Mouse (Mus musculus) erythroblast, embryonic 14.5 days (primary cell): Measurements from ENCODE around the gene Rnase10. TPM values are rescaled to one million over a fixed set of nuclear protein-coding genes. Genes with fewer than 3 reads are reported as not detected.
"Not testable (repeated sequence)": the region's sequence is repeated elsewhere in the genome, so short reads cannot be mapped to it uniquely, and the experiment has no call there.

Experiments
- H3K27me3 ChIP-seq: 2 replicates; pipeline ENCODE4 v1.6.1; 2012; ENCODE audit warnings: inconsistent platforms; ENCODE audit not compliant: control insufficient read depth
- H3K36me3 ChIP-seq: 2 replicates; pipeline ENCODE4 v1.6.1; 2012; ENCODE audit warnings: mild to moderate bottlenecking, inconsistent platforms; ENCODE audit not compliant: control insufficient read depth
- H3K4me1 ChIP-seq: 2 replicates; pipeline ENCODE4 v1.6.1; 2012; ENCODE audit warnings: inconsistent platforms; ENCODE audit not compliant: control insufficient read depth
- H3K4me3 ChIP-seq: replicated peaks from 2 replicates; pipeline ENCODE3; 2012; ENCODE audit warnings: moderate library complexity, mild to moderate bottlenecking, inconsistent platforms
- H3K9me3 ChIP-seq: 2 replicates; pipeline ENCODE4 v1.6.1; 2012; ENCODE audit warnings: low read length, inconsistent platforms, mixed read lengths; ENCODE audit not compliant: control insufficient read depth
- GATA1 ChIP-seq: IDR thresholded peaks from 2 replicates; pipeline ENCODE4 v1.6.1; 2012; ENCODE audit warnings: low read length, inconsistent platforms, mixed read lengths
- TAL1 ChIP-seq: IDR thresholded peaks from 3 replicates; pipeline ENCODE4 v1.6.1; 2012; ENCODE audit warnings: low read length, inconsistent platforms, mixed read lengths
- polyA plus RNA-seq: library from polyadenylated mRNA; stranded (reverse); fragments of >175 nt; gene quantifications from 2 replicates; pipeline ENCODE4 v1.2.3, GENCODE M21; 2012

Gene Rnase10
- polyA plus RNA-seq: not detected in 2 replicates

GRCm38 (mm10) chr14:51007152-51007801, at the start of gene Rnase10:
TSS of gene Rnase10 (plus strand) at chr14:51007751.
- H3K9me3 ChIP-seq: peaks cover 1% of the 10 kb centered on the region; the same call in 1 of the 2 replicates
- H3K27me3 ChIP-seq: no peaks in the 10 kb centered on the region
- H3K4me3 ChIP-seq: no peak within 1 kb of the TSS
- no peak for TF ChIP-seq TAL1
- no peak for TF ChIP-seq GATA1
- H3K36me3 ChIP-seq: no peaks in the 10 kb centered on the region
- H3K4me1 ChIP-seq: no peaks in the 10 kb centered on the region

DNA sequence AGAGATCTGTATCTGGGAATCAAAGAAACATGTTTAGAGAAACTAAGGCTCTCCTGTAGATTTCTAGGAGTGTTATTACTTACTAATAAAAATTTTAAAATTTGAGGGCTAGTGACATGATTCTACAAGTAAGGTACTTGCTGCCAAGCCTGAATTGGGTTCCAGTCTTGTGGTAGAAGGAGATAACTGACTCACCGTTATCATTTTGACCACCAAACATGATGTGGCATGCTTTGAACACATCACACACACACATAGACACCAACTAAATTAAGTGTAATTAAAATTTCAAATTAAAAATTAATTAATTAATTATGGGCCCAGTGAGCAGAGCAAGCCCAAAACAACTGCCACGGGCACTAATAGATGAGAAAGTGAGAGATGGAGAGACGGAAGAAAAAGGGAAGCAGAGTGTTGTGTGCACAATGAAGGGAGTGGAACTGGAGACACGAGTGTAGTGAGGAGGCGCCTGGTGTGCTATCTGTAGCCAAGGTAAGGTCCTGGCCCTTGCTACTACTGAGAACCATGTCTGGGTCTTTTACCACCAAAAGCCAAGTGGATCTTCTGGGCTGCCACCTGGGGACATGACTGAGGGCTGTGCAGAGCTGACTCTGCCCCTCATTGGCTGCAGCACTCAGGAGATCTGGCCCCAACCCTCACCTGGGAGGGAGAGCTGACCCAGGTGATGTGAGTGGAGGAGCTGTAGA, 49.1 kb upstream of the Rnase10 start:
- H3K4me3 ChIP-seq, H3K27me3 ChIP-seq, H3K9me3 ChIP-seq, H3K36me3 ChIP-seq, H3K4me1 ChIP-seq: not testable (repeated sequence)

DNA sequence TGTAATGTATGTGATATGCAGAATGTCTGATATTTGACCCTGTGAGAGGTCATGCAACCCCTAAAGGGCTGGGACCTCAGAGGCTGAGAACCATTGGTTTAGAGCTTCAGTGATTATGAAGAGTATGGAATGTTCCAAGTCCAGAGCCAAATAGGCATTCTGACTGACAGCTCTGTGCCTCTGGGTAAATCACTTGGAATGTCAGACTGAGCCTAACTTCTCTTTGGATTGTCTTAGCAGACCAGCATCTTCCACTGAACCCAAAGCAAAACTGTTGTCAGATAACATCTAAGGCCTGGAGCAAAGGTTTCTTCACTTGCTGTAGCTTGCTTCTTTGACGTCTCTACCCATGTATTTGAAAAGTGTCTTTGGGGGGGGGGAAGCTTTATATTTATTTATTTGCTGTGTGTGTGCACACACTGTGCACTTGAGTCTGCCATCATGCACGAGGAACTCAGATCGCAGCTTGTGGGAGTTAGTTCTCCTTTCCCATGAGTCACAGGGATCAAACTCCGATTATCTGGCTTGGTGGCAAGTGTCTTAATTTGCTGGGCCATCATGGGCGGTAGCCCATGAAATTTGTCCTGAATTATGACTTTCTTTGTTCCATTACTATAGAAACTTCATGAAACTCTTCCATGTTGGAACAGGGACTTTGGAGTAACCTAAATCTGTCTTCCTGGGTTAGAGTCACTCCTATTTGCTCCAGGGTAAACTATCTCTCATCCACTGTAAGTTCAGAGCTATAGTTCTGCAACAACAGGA, 39.2 kb upstream of the Rnase10 start:
- no peak for TF ChIP-seq GATA1
- no peaks in the 10 kb centered on the region for H3K9me3 ChIP-seq
- H3K4me1 ChIP-seq: no peaks in the 10 kb centered on the region

GRCm38 (mm10) chr14:50969041-50969440, 38.5 kb upstream of the Rnase10 start:
- TF ChIP-seq GATA1: no peak
- TF ChIP-seq TAL1: no peak
- Histone ChIP-seq H3K4me1 (no peaks in the 10 kb centered on the region), H3K4me3 (no peak overlapping the region), H3K36me3 (peaks cover under 1% of the 10 kb centered on the region), H3K27me3 (no peaks in the 10 kb centered on the region), H3K9me3 (no peaks in the 10 kb centered on the region)

More for the DNA sequence above, 39.2 kb upstream of the Rnase10 start:
- Histone ChIP-seq H3K36me3 (peaks cover 5% of the 10 kb centered on the region), H3K27me3 (no peaks in the 10 kb centered on the region), H3K4me3 (no peak overlapping the region)

- H3K4me3 ChIP-seq: no peak overlapping the region
- H3K36me3 ChIP-seq: no peaks in the 10 kb centered on the region
- H3K9me3 ChIP-seq: no peaks in the 10 kb centered on the region
- no peaks in the 10 kb centered on the region for H3K27me3 ChIP-seq
- no peak for TF ChIP-seq GATA1
- no peak; the same call in 2 of the 3 replicates for TF ChIP-seq TAL1
- no peaks in the 10 kb centered on the region for H3K4me1 ChIP-seq
Observed at GRCm38 (mm10) chr14:50969558-50970544, 37.7 kb upstream of the Rnase10 start.

DNA sequence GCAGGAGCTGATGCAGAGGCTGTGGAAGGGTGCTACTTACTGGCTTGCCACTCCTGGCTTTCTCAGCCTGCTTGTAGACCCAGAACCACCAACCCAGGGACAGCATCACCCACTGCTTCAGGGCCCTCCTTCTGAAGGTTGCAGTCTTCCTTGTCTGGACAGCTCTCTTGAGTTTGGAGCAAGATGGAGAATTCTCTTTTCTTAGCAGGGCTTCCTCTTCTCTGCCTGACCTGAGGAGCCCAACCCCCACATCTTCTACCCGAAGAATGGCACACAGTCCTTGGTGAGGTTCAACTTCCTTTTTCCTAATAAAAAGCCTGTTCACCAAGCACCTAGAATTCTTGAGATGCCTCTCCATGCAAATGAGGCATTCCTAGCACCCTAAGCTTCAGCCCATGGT, 36.7 kb upstream of the Rnase10 start:
- no peaks in the 10 kb centered on the region for H3K36me3 ChIP-seq
- no peaks in the 10 kb centered on the region for H3K4me1 ChIP-seq
- H3K27me3 ChIP-seq: no peaks in the 10 kb centered on the region
- H3K9me3 ChIP-seq: no peaks in the 10 kb centered on the region
- TF ChIP-seq GATA1 (no peak), TAL1 (no peak)
- H3K4me3 ChIP-seq: no peak overlapping the region

DNA sequence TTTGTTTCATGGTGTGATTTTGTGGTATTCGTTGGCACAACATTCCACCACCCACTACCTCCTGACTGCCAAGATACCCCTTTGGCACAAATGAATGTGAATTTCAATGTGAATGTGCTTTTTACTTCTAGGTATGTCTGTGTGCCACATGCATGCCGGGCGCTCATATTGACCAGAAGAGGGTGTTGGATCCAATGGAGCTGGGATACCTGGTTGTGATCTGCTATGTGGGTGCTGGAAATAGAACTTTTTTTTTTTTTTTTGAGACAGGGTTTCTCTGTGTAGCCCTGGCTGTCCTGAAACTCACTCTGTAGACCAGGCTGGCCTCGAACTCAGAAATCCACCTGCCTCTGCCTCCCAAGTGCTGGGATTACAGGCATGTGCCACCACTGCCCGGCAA, 34.5 kb upstream of the Rnase10 start:
- H3K4me1 ChIP-seq, H3K9me3 ChIP-seq, H3K36me3 ChIP-seq: not testable (repeated sequence)

DNA sequence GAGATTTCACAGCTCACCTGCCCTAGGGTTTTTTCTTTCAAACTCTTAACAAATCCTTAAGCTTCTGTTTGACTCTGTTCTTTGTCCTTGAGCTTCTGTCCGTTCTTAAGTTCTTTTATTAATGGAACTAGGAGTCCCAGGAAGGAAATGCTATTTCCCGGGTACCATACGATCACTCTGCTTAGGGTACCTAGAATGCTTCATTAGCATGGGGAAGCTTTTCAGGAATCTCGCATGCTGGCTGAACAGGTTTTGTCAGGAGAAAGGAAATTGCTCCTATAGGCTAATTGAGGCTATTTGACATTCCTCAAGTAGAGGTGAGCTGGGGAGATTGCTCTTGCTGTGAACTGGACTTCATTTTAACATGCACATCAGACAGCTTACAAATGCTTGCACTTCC, 33.9 kb upstream of the Rnase10 start:
- Histone ChIP-seq H3K27me3 (no peaks in the 10 kb centered on the region), H3K36me3 (no peaks in the 10 kb centered on the region), H3K4me3 (no peak overlapping the region), H3K4me1 (no peaks in the 10 kb centered on the region), H3K9me3 (no peaks in the 10 kb centered on the region)
- TF ChIP-seq GATA1: no peak
- TF ChIP-seq TAL1: no peak

More for the DNA sequence above, 34.5 kb upstream of the Rnase10 start:
- H3K4me3 ChIP-seq, H3K27me3 ChIP-seq: not testable (repeated sequence)
